Mouse (Mus musculus) monocyte, adult 2 months (primary cell): ENCODE measurements at regions not wholly inside any gene's neighbourhood (a gene's known extent, or its start where the extent isn't known, plus 50 kb on each side); places are given as distances from the start of the nearest gene placed in this dataset.
"Not testable (repeated sequence)": the region's sequence is repeated elsewhere in the genome, so short reads cannot be mapped to it uniquely, and the experiment has no call there.

Experiments
- DNase-seq, 2 experiments: peaks; one replicate each; pipeline ENCODE4 v3.0.0; 2022; ENCODE audit warnings: low spot score in 2 of 2, low read depth in 1 of 2

DNA sequence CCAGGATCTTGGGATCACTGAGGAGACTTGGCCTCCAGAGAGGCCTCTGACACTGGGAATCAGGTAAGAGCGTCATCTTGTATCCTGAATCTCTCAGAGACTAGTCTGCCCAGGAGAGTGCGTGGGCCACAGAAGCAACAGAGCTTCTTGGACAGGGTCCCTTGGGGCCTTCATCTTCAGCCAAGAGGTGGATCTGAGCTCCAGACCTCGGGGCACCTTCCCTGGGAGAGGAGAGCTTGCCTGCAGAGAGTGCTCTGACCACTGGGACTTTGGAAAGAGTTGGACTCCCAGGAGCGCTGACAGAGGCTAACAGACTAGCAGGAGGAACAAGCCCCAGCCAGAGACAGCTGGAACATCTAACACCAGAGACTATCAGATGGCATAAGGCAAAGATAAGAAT, 73.9 kb upstream of the Gm15319 start:
- not testable (repeated sequence) for DNase-seq

- peak in 1 of 2 experiments; percentile 34 for DNase-seq
These were observed 70.2 kb upstream of the Gm15319 start for GRCm38 (mm10) chr8:20433236-20433635.

DNA sequence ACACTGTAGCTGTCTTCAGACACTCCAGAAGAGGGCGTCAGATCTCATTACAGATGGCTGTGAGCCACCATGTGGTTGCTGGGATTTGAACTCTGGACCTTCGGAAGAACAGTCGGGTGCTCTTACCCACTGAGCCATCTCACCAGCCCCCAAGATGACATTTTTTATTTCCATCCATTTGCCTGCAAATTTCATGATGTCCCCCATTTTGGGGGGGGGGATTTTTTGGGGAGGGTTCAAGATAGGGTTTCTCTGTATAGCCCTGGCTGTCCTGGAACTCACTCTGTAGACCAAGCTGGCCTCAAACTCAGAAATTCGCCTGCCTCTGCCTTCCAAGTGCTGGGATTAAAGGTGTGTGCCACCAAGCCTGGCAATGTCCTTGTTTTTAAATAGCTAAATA, 66.5 kb upstream of the Gm15319 start:
- DNase-seq: not testable (repeated sequence)

DNA sequence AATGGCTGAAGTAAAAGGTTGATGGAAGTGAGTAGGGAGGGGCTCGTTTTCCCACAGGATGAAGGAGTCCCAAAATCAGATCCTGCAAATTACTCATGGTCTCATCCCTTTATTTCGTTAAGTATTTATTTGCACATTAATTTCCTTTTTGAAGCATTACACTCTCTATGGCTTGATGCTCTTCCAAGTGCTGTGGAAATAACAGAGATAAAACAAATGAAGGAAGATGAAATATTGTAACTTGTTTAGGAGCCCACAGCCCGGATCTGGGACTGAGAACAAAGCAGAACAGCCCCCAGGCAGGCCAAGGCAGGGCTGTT, 61.9 kb upstream of the Gm15319 start:
- DNase-seq: not testable (repeated sequence)

DNA sequence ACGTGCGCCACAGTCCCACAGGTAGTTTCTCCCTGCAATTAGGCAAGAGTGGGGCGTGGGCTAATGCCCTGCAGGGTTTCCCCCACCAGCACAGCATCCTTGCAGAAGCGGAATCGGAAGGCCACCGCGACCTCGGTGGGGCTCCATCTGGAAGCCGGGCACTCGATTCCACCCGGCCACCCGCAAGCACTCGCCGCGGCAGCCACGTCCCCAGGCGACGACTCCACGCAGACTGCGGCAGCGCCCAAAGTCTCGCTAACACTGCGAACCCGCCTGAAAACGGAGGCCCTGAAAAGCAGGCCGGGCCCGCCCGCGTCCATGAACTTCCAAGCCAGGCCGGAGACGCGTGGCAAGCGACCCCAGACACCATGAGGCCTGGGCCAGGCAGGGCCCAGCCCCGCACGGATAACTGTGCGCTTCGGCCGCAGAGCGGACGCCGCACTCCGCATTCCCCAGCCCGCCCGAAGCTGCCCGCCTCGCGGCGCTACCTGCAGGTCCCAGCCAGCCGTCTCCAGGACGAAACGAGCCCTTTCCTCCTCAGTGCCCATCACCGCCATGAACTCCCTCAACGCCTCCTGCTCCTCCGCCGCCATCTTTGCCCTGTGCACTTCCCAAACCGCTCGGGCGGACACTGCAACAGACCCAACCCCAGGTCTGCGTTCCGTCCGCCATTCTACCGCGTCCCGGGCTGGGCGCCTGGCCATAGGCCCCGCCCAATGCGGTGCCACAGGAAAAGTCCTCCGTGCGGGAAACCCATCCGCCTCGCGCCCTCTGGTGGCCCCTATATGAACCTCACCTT, 61.3 kb upstream of the Gm15319 start:
- DNase-seq: peak; percentile 100

GRCm38 (mm10) chr8:20420807-20421206, 57.8 kb upstream of the Gm15319 start:
- DNase-seq: not testable (repeated sequence)
